Mouse (Mus musculus): ENCODE measurements around the gene Mcf2l.

- TF ChIP-seq CTCF (IDR thresholded peaks at IDR 0.05; ENCODE audit: extremely low read depth, insufficient read depth, low read length) = no peak
- TF ChIP-seq POLR2A (IDR thresholded peaks at IDR 0.05; ENCODE audit: extremely low read depth, insufficient read depth, low read length) = no peak
These were observed 42.7 kb downstream of the Mcf2l start for GRCm38 (mm10) chr8:12916156-12916900.

Measured in cortical plate, adult 2 months (tissue).